Mouse (Mus musculus) adipose tissue, adult 10 weeks (tissue): ENCODE measurements around the gene Vat1. TPM values are rescaled to one million over a fixed set of nuclear protein-coding genes. Genes with fewer than 3 reads are reported as not detected.

Source experiments
- polyA plus RNA-seq: library from polyadenylated mRNA; stranded (reverse); fragments of 350-450 nt; fragmentation: Illumina TruSeq; extraction: RNeasy Lipid Tissue Mini Kit (QIAGEN cat#74804); gene quantifications from one replicate; pipeline ENCODE4 v1.2.3, GENCODE M21; 2014; ENCODE audit warnings: low read depth, low replicate concordance

Vat1 gene
- 95.9 TPM for polyA plus RNA-seq

DNA sequence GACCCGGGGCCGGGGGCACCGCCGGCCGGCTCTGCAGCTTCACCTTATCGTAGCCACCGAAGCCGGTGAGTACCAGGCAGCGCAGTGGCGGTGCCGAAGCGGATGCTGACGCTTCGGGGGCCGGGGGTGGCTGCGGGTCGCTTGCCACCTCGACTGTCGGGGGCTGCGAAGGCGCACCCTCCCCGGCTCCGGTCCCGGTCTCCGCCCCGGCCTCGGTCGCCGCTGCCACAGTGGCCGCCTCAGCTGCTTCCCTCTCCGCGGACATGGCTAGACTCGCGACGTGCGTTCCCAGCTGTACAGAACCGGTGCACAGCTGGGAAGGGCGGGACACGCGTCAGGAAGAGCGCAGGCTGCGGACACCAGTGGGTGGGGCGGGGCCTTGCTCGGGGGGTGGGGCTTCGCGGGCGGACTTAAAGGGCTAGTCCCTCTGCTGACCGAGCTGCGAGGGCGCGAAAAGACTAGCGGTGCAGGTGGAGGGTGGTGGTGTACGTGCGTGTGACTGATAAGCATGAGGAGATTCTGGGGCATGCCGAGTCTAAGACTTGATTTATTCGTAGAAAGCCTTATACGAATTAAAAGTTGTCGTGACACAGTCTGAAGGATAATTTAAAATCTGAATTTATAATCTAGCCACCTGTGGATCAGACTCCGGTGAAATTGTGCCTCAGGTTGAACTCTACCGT, at the start of gene Vat1:
Vat1 (minus strand) TSS at position 362 of the 683 bp plus-strand sequence.

GRCm38 (mm10) chr11:101464211-101465100, 1.6 kb downstream of the Vat1 start, which contains the start of gene Rnd2:
Rnd2 (plus strand) TSS chr11:101464999.

GRCm38 (mm10) chr11:101448274-101448746, 17.7 kb downstream of the Vat1 start, which contains the start of gene Ifi35:
Ifi35 (plus strand) TSS chr11:101448407.

DNA sequence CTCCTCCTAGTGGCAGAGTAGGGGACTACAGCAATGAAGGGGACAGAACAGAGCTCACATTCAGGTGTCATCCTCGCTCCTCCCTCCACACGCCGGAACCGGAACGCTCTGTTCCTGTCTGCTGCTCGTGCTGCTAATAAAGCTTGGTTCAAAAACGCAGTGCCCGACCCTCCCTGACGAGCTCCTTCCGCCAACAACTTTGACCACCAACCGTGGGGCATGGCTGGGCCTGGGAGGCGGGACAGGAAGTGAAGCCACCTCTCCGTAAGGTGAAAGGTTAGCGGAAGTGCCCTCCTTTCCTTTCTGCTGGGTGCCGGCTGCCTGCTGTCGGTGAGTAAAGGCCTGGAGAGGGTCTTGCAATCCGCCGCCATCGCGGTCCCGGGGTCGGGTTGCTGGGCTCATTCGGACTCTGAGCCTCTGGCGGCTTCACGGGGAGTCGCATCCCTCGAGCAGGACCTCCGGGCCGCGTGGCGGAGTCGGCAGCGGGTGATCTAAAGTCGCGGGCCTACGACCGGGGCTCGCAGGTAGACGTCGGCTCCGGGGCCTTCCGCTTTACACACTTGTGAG, 23.8 kb downstream of the Vat1 start, which contains the start of gene Rpl27:
Rpl27 (plus strand) TSS at position 172 of the 567 bp plus-strand sequence.

GRCm38 (mm10) chr11:101424925-101425813, 40.9 kb downstream of the Vat1 start, which contains the start of the genes Rundc1 and Ptges3l:
Rundc1 (plus strand) TSS chr11:101425085.
Ptges3l (minus strand) TSS chr11:101425333.

DNA sequence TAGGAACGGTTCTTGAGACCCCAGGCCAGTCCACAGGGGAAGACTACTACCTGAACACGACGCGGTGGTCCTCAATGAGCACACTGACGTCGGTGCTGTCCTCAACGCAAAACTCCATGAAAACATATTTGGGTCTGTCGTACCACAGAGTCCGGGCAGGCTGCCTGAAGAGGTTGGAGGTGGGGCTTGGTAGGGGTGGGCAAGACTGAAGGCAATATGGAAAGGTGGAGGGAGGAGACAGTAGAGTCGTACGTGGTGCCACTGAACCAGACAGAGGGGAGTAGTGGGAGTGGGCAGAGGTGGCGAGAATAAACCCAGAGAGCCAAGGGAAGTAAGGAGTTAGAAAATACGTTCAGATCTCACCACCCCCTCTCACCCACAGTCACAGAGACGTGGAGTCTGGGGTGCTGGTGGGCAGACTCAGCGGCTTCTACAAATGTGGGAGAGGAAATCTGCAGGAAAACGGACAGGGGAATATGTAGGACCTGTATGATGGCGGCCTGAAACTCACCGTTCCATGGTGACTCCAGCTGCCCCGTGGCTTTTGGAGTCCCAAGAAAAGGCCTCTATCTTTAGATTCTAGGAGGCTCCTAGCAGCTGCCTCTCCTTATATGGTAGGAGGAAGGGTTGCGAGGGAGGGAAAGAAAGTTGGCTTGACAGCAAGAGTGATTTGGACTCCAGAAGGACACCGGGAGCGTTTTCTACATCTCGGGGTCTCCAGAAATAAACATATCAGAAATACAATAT, 41.8 kb downstream of the Vat1 start, which contains the start of gene Gm27029:
Gm27029 (minus strand) TSS at position 692 of the 747 bp plus-strand sequence.

DNA sequence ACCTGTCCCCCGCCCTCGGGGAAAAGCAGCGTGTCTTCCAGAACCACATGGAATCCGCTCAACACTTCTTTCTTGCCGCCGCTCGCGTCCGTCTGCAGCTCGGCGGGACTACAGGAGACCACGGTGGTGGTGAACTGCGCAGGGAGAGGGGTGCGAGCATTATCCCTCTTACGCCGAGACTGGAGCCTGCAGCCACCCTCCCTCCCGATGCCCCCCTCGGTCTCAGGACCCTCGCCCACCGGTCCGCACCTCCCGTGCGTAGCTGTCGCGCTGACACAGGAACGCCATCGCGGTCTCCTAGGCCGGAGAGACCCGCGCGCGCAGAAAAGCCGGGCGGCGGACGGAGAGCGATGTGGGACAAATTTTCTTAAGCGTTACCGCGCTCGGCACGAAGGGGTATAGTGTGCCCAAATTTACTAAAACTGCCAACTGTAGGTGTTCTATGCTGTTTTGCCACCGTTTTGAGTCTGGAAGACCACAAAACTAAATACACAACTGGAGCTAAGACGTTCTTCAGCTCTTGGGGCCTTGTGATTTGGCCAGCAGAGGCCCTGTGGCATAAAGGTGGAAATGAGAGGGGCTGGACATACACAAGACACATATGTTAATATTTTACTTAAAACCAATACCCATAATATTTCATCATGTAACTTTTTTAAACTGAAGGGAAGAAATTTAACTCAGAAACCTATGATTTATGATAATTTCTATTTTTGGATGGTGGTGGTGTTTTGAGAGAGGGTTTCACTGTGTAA, 48.8 kb downstream of the Vat1 start, which contains the start of gene Aarsd1:
Aarsd1 (minus strand) TSS at position 515 of the 755 bp plus-strand sequence.

Other genes with a start within 250 kb of the Vat1 start
- 45.0 TPM for gene Ezh1, start 239.8 kb downstream of the Vat1 start, polyA plus RNA-seq
- 44.1 TPM for gene Ramp2, start 220.2 kb downstream of the Vat1 start, polyA plus RNA-seq
- 145 TPM for gene Vps25, start 212.5 kb downstream of the Vat1 start, polyA plus RNA-seq
- gene Wnk4, start 205.7 kb downstream of the Vat1 start, polyA plus RNA-seq = 14.0 TPM
- gene Cntd1, start 187.2 kb downstream of the Vat1 start, polyA plus RNA-seq = 3.1 TPM
- gene Coa3, start 187.1 kb downstream of the Vat1 start, polyA plus RNA-seq = 114 TPM
- 151 TPM for gene Becn1, start 163.9 kb downstream of the Vat1 start, polyA plus RNA-seq
- gene Psme3, start 150.0 kb downstream of the Vat1 start, polyA plus RNA-seq = 64.9 TPM
- 2.3 TPM for gene Aoc2, start 141.2 kb downstream of the Vat1 start, polyA plus RNA-seq
- gene Aoc3, start 135.6 kb downstream of the Vat1 start, polyA plus RNA-seq = 318 TPM
- 0.88 TPM for gene G6pc, start 98.7 kb downstream of the Vat1 start, polyA plus RNA-seq
- gene Aarsd1, start 48.6 kb downstream of the Vat1 start, polyA plus RNA-seq = 37.5 TPM
- gene Gm27029, start 41.4 kb downstream of the Vat1 start, polyA plus RNA-seq = 1.8 TPM
- 20.2 TPM for gene Rundc1, start 41.1 kb downstream of the Vat1 start, polyA plus RNA-seq
- gene Ptges3l, start 40.9 kb downstream of the Vat1 start, polyA plus RNA-seq = 19.3 TPM
- 510 TPM for gene Rpl27, start 23.9 kb downstream of the Vat1 start, polyA plus RNA-seq
- gene Ifi35, start 17.8 kb downstream of the Vat1 start, polyA plus RNA-seq = 37.6 TPM
- 13.9 TPM for gene Rnd2, start 1.2 kb downstream of the Vat1 start, polyA plus RNA-seq
- gene Brca1, start 85.7 kb upstream of the Vat1 start, polyA plus RNA-seq = 0.96 TPM
- gene Nbr1, start 85.9 kb upstream of the Vat1 start, polyA plus RNA-seq = 93.6 TPM
- gene Tmem106a, start 116.0 kb upstream of the Vat1 start, polyA plus RNA-seq = 24.1 TPM
- gene Gm11634, start 133.0 kb upstream of the Vat1 start, polyA plus RNA-seq = 1.4 TPM
- 33.6 TPM for gene Rdm1, start 161.0 kb upstream of the Vat1 start, polyA plus RNA-seq
- gene Arl4d, start 199.3 kb upstream of the Vat1 start, polyA plus RNA-seq = 21.8 TPM